Mouse (Mus musculus) heart, postnatal 14 days (tissue): ENCODE results near the gene Scg3. TPM values are rescaled to one million over a fixed set of nuclear protein-coding genes. Genes with fewer than 3 reads are reported as not detected.
A peak's percentile ranks its signal among the peaks of the same experiment; 100 is the strongest.
"Not testable (repeated sequence)": the region's sequence is repeated elsewhere in the genome, so short reads cannot be mapped to it uniquely, and the experiment has no call there.

Experiments
- DNase-seq, 2 experiments: peaks; one replicate each; pipeline ENCODE4 v3.0.0; 2021 to 2022
- intact Hi-C: fragments of 180-260 bp; cut with DNase I; formaldehyde crosslinking; loops from one replicate; pipeline ENCODE4 v1.15.1; 2025
- total RNA-seq, 2 experiments: library from RNA; stranded (reverse); gene quantifications; 2 replicates each; pipeline ENCODE4 v1.2.3; 2021

Gene Scg3
- total RNA-seq, 2 experiments from 2014 or later = 0.49 to 0.62 TPM

DNA sequence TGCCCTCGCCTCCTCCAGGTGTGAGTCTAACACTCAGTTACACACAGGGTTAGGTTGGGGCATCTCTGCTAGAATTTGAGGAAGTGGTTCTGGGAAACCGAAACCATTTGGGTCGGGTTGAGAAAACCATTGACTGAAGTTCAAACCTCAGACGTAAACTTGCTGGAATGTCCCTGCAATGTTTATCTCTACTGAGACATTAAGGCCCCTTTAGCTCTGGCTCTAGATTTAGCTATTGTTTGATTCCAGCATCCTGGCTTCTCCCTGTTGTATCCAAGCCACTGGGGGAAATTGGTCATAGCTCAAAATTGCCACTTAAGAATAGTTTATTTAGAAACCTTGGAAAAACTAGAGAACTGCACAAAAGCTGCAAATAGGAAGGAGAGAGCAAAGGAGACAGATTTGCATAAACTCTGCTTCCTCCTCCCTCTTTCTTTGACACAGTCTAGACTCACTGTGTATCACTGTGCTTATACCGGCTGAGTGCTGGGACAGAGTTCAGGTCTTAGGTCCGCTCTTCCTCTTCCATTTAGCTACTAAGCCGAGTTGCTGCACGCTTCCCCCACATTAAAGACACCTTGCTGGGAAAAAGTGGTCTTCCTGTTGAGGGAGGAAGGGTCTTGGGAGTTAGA lies 52.9 kb downstream of the Scg3 start:
- intact Hi-C loops = no loop called here

DNA sequence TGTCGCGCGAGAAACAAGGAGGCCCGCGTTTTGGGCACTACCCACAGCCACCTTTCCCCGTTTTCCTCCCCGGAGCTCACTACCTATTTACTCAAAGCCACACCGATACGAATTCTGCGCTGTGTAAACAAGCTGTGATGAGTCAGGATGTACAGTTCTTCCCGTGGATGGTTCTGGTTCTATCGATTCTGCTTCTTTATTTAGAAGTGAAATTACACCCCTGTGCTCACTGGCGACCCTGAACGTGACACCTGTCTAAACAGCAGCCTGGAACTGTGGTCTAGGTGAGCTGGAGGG lies 57.6 kb downstream of the Scg3 start:
- no peak for DNase-seq
- intact Hi-C loops = loop anchor here (10.0 kb wide), 1 partner anchor 499 kb away; no protein-coding TSS in a partner anchor

More for the DNA sequence above, 52.9 kb downstream of the Scg3 start:
- no peak for DNase-seq

DNA sequence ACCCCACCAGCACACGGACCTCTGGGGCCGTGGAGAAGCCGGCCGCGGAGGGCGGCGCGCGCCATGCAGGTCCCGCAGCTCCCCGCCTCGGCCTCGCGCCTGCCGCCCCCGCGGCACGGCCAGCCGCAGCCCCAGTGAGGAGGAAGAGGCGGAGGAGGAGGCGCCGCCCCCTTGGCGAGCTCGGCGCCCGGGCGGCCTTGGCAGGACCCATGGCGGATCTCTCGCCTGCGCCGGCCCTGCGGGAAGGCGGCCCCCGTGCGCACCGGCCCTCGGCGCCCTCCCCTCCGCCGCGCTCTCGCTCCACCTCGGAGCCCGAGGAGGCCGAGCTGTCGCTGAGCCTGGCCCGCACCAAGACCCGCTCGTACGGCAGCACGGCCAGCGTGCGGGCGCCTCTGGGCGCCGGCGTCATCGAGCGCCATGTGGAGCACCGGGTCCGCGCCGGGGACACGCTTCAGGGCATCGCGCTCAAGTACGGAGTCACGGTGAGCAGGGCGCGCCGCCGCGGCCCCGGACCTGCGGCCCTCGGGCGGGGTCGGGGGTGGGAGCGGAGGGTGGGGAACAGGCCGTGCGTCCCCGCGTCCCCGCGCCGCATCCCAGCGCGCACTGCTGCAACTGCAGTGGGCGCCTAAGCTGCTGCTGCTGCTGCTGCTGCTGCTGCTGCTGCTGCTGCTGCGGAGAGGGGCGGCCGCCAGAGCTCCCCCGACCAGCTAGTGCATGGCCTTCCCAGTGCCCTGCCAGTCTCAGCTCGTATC lies 58.1 kb downstream of the Scg3 start, which contains the start of gene Lysmd2:
Gene Lysmd2, plus strand, starts transcription at position 186 of the 752 bp plus-strand sequence.
- intact Hi-C loops = loop anchor here (10.0 kb wide), 1 partner anchor 499 kb away; no protein-coding TSS in a partner anchor
- DNase-seq = peak; percentile 85 to 88

DNA sequence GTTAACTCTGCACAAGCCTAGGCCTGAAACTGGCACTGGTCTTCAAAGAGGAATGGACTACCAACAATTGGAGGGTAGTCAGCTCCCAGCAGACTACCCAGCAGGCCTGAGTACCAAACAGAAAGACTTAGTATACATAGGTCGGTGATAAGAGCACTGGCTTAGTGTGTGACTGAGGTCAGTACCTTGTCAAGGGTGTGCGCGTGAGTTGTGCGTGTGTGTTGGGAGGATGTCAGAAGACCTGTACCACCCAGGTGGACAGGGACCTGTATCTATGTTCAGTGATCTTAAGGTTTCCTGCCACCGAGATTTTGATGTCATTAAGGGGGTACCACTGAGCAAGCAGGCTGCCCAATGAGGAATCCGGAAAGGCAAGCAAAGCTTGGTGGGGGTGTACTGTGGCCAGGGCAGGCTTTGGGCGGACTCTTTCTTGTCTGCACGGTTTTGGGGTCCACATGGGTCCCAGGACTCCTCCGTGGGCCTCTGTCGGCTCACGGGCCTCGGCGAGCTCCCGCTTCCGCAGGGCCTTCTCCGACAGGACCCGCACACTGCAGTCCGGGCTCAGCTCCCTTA lies 58.8 kb downstream of the Scg3 start:
- intact Hi-C loops = loop anchor here (10.0 kb wide), 1 partner anchor 500 kb away; no protein-coding TSS in a partner anchor
- DNase-seq = no peak

DNA sequence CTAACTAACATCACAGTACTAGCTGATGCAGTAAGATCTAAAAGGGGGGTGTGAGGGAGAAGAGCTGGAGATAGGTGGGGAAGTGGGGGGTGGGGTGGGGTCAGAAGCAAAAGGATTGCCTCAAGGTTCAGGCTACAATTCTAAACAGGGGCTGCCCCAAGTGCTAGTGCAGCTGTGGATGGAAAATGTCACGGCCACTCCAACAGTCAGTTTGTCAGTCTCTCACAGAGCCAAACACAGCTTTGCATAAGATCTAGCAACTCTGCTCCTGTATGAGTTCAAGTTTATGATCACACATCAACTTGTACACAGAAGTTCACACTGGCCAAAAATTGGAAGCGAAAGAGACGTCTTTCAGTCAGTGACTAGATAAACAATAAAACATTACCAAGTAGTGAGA lies 62.4 kb downstream of the Scg3 start:
- DNase-seq = no peak

DNA sequence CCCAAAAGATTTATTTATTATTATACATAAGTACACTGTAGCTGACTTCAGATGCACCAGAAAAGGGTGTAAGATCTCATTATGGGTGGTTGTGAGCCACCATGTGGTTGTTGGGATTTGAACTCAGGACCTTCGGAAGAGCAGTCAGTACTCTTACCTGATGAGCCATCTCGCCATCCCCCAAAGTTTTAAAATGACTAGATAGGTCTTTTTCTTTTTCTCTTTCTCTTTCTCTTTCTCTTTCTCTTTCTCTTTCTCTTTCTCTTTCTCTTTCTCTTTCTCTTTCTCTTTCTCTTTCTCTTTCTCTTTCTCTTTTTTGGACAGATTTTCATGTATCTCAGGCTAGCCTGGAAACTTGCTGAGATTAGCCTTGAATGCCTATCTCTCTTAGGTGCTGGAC lies 64.1 kb downstream of the Scg3 start:
- not testable (repeated sequence) for DNase-seq
- intact Hi-C loops = loop anchor here (10.0 kb wide), 1 partner anchor 505 kb away; no protein-coding TSS in a partner anchor

More for the DNA sequence above, 62.4 kb downstream of the Scg3 start:
- intact Hi-C loops = loop anchor here (10.0 kb wide), 1 partner anchor 503 kb away; no protein-coding TSS in a partner anchor

DNA sequence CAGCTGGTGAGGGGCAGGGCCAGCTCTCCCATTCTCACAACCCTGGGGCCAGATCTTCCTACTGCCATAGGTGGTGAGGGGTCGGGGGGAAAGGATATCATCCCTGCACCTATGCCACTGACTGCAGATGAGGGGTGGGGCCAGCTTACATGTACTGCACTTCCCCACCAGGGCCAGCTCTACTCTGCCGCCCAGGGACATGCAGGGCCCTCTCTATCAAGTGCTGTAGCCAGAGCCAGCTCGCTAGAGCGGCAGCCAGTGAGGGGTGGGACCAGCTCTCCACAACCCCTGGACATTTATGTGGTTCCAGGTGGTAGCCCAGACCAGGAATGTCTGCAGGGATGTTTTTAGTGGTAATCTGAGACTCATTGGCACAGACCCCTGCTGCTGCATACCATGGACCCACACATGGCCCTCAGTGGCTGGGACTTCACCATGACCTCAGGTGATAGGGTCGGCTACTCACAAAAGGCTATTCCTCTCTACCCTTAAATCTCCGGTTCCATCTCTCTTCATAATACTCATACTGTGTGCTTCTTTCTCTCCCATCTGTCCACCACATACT lies 64.9 kb downstream of the Scg3 start:
- no peak for DNase-seq
- intact Hi-C loops = no loop called here

DNA sequence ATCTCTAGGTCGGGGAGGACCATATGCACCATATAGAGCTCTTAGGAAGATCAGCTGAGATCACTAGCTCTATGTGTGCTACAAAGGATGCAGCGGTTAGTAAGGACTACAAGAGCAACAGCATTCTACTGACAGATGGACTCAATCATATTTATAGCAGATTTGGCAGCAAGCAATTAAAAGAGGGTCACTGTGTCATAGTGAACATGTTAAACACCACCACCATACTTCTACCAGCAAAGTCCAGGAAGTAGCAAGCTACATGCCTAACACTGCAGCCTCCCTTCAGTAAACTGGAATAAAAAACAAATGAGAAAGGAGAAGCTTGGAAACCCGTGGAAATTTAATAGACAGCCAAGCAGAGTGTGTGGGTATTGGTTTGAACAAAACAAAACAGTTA lies 67.3 kb downstream of the Scg3 start:
- intact Hi-C loops = no loop called here
- DNase-seq = no peak

DNA sequence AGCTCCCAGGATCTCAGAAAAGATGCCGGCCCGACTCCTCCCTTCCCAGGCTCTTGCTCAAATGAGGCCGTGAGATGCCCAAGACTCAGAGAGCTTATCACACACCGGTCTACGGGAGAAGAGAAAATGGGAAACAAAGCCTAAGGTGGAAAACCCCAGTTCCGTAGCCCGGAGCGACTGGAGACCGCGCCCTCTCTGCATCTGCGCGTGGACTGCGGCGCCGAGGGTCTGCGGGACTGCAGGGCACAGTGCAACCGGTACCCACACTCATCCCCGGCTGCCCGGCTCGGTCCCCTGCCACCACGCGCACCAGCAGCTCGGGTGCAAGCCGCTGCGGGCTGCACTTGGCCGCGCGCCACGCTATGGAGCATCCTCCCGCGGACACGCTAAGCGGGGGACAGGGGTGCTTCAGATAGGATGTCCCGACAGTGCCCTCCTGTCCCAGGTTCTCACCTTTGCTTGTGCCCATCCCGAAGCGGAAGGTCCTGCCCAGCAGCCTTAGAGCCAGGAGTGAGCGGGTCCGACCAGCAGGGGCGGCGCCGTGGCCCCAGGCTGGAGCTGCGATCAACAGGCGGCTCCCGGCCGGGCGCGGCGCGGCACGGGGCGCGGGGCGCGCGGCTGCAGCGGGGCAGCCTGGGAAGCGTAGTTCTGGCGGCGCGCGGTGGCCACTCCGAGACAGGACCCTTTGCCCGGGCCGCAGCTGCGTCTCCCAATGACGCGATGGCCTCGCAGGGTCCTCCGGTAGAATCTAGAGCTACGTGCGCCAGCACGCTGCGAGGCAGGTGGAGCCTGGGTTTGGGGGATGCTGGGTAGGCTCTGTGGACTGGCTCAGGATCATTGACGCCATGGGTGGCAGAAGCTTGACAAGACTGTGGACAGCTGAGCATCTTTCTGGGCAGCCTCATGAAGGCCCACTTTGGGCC lies 73.0 kb downstream of the Scg3 start, which contains the start of gene Tmod2:
Gene Tmod2, minus strand, starts transcription at position 755 of the 923 bp plus-strand sequence.
- peak; percentile 60 to 66 for DNase-seq
- intact Hi-C loops = no loop called here

DNA sequence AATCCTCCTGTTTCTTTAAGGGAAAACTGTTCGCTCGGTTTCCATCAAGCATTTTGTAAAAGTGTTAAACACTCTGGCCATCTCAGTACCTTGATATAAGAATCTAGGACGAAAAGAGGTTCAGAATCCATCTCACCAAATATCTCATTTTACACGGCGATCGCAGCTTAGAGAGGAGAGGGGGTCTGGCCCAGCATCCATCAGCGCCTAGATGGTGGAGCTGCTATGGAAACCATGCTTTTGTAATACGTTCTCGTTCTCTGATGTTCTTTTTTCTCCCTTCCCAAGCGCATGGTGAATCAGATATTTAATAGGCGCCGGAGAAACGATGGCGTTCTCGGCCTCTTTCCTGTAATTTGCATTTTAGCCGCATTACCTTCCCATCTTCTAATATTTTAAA lies 73.9 kb downstream of the Scg3 start:
- DNase-seq = no peak

DNA sequence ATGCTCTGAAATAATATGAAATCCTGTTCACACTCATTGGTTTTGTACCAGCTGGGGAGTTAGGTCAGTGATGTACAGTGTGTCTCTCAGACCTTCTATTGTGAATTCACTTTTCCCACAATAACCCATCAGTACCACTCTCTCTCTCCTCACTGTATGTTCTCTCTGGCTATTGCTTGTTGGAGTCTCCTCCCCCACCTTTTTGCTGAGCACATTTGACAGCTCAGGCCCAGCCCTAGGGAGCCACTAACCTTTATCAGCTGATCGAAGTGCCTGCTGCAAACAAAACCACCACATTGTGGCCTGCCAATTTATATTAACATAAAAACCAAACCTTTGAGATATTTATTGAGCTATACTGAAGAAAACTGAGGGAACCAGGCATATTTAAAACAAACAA lies 74.4 kb downstream of the Scg3 start:
- DNase-seq = no peak
- intact Hi-C loops = no loop called here

More for the DNA sequence above, 73.9 kb downstream of the Scg3 start:
- intact Hi-C loops = no loop called here

DNA sequence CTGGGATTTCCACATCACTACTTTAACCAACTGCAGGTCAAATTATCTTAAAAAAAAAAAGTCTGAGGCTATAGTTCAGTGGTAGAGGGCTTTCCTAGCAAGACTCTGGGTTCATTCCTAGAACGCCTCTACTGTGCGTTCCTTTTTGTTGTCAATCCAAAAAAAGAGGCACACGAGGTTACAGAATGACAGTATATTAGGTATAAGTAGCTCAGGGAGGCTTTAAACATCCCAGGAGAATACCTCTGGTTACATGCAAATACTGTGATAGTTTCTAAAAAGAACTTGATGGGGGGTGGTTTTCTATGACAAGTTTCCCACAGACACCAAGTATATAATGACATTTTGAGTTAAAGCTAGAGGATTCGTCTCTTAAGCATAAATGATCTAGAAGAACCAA lies 76.4 kb downstream of the Scg3 start:
- intact Hi-C loops = no loop called here
- no peak for DNase-seq

DNA sequence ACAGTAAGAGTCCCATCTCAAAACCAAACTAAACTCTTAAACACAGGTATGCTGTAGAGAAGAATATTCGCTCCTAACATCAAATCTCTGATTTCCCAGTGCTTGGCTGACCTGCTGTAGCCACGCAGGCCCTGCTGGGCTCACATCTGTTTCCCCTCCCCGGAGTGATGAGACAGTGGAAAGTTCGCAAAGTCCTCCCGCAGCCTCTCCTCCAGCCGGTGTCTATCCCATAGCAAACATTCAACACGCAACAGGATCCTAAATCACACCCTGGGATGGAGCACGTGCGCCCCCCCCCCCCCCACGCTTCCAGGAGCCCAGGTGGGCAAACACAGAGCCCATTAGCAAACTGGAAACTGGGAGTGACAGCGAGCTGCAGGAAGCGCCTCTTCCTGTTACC lies 82.3 kb downstream of the Scg3 start:
- intact Hi-C loops = no loop called here
- no peak for DNase-seq

DNA sequence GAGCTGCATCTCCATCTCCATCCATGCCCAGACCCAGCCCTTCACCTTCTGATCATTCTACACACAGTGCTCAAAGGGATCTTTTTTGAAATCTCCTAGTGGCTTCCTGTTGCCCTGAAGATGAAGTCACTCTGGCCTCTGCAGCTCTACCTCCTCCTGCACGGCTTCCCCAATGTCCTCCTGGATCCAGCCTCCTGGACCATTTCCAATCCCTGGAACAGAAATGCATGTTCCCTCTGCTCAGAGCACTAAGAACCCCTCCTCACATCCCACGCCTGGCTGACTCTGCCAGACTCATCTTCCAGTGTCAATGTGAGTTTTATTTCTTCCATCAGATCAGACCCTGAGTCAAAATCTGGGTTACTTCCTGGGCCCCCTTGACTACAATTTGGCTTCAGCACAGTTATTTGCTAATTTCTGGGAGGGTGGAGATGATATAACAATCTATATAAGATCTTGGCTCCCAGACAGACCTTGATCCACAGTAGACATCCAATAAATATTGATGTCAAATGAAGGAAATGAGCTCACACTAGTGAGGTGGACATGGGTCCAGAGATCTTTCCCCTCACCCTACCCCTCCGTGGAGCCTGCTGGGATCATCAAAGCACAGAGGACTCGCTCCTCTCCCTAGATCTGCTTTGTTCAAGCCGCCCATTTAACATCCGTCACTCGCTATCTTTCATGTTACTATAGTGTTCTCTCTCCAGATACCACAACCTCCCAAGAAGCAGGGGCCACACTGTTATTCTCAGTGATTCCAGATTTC lies 83.5 kb downstream of the Scg3 start:
- DNase-seq = no peak
- intact Hi-C loops = no loop called here

DNA sequence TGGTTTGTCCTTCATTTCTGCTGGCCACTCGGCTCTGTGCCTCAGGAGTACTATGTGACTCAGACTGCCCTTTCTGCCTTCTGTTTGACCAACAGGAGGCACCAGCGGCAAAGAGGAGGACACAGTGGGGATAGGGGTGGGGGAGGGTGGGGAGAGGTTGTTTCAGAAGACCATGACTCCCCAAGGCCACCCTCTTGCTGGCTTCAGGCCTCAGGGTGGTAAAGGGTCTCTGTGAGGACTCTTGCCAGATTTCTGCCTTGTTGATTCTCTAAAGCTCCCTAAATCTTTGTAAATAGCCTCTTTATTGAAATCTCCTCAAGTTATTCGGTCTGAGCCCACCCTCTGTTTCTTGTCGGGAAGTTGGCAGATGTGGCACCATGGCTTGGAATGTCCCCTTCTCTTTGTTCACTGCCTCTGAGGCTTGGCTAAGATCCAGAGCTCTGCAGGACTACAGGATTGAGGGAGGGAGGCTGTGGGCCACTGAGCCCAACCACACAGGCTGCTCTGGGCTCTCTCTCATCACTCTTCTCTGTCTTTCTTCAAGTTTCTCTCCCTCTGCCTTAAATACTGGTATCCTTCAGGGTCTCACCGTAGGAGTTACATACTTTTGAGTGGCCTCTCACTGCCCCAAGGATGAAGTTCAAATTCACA lies 84.5 kb downstream of the Scg3 start:
- intact Hi-C loops = no loop called here
- peak; percentile 13 to 23 for DNase-seq

DNA sequence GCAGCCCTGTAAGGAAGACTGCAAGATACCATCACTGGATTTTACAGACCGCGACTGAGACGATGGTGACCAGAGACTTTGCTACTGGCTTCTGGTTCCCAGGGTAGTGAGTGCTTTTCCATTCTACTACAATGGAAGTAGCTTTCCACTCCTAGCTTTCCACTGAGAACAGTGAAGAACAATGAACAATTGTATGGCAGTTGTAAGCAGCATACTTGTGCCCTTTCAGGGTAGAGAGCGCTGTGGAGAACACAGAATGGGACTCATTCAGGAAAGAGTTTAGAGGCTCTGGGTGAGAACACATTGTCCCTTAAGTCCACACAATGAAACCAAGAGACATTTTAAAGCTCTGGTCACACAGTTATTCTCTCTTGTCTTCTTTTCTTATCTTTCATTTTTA lies 86.3 kb downstream of the Scg3 start:
- DNase-seq = no peak
- intact Hi-C loops = no loop called here

DNA sequence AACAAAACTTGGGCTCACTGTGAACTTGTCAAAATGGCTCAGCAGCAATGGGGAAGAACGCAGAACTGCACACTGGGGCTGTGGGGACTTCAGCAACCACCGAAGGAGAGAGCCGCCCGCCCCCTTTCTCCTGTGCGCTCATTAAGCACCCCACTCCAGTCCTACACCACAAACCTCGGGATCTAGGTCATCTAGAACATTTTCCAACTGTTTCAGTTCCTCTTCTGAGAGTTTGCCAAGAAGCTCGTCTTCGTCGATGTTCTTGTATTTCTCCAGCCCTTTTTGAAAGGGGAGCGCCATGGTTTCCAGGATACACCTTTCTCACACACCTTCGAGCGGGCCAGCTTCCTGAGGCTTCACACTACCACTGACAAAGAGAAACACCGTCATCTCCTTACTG lies 86.8 kb downstream of the Scg3 start:
- intact Hi-C loops = no loop called here
- DNase-seq = no peak

DNA sequence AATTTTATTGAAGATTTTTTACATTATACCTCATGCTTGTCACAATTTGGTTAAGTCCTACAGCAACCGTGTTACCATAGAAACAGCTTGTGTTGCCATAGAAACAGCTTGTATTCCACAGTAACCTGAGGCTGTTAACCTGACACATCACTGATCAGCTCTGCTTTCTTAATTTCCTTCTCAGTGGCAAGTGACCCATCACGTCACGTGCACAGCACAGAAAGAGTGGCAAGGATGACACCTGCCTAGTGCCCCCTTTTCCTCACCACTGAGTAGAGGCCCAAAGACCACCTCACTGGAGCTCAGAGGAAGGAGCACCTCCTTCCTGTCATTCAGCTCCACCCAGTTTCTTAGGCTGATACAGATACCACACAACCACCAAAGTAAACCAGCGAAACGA lies 90.4 kb downstream of the Scg3 start:
- intact Hi-C loops = no loop called here
- DNase-seq = no peak
